Mouse (Mus musculus) left cerebral cortex, adult 9 months (tissue): ENCODE data around the gene Tcte1.

ENCODE experiments used
- DNase-seq, 2 experiments: peaks; one replicate each; pipeline ENCODE4 v3.0.0; 2022; ENCODE audit warnings: low spot score in 2 of 2

Tcte1 gene

GRCm38 (mm10) chr17:45584939-45585678 lies 61.9 kb downstream of the Tcte1 start:
- DNase-seq: peak in 1 of 2 experiments; percentile 78

- no peak for DNase-seq
Observed at GRCm38 (mm10) chr17:45585725-45586448, 62.7 kb downstream of the Tcte1 start.

- DNase-seq: no peak
Observed at GRCm38 (mm10) chr17:45586449-45586837, 63.2 kb downstream of the Tcte1 start.

- no peak for DNase-seq
Observed at GRCm38 (mm10) chr17:45588370-45588769, 65.1 kb downstream of the Tcte1 start.

- no peak for DNase-seq
Observed at GRCm38 (mm10) chr17:45589236-45589635, 66.0 kb downstream of the Tcte1 start.

GRCm38 (mm10) chr17:45589844-45590243 lies 66.6 kb downstream of the Tcte1 start:
- no peak for DNase-seq

GRCm38 (mm10) chr17:45590410-45590809 lies 67.2 kb downstream of the Tcte1 start:
- no peak for DNase-seq

- DNase-seq: no peak
Observed at GRCm38 (mm10) chr17:45591701-45592605, 68.7 kb downstream of the Tcte1 start.
